Mouse (Mus musculus): ENCODE results near the gene 6030408B16Rik.

- TF ChIP-seq POLR2A (IDR thresholded peaks at IDR 0.05; ENCODE audit: low read depth, low read length), result no peak
- TF ChIP-seq CTCF (conservative IDR thresholded peaks at IDR 0.05; ENCODE audit: insufficient read depth, insufficient read length, low read depth, low read length), result no peak
Observed at GRCm38 (mm10) chr15:101252614-101253013, 40.4 kb upstream of the 6030408B16Rik start.

All from kidney, adult 2 months (tissue).